Mouse (Mus musculus): ENCODE results near the gene Rps10. TPM values are rescaled to one million over a fixed set of nuclear protein-coding genes. Genes with fewer than 3 reads are reported as not detected.

Gene Rps10
- polyA plus RNA-seq (2012; rRNA removed) (1,128 and 1,708 TPM in 2 replicates), polyA plus RNA-seq (2014; fragmentation: Nextera tagmentation; extraction: Ambion mirVana) (697 and 712 TPM in 2 replicates)

DNA sequence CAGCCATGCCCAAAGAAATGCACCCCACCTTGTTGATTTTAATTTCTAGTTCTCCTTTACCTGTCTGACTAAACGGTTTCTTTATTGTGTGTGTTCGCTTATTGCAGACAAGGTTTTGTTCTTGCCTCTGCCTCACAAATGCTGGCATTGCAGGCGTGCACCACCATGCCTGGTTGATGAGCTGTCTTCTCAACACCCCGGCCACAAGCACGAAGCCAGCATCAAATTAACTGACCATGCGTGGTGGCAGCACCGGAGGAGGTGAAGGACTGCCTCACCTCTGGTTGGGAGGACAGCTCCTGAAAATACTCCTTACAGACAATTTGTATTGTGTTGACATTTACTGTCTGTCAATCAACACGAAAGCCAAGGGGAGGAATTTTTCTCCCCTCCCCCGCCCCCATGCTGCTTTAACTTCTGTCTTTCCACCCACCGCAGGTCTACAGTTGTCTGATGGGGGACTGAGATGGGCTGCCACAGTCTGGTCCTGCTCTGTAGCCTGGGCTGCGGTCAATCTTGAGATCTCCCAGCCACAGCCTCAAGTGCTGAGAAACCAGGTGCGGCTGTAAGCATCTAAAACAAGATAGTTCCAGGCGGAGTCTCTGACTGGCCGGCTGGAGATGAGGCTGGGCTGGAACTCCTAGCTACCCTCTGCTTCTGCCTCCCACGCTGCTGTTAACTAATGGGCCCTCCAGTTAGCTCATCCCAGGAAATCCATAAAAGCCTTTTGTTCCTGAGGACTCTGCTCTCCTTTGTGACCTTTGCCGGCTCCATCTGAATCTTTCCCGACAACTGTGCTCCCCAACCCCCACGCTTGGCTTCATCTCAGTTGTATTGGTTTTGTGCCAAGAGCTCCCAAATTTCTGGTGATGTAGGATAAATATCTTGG is at the start of gene Rps10:
TSS of gene Rps10 (minus strand) at position 538 of the 889 bp plus-strand sequence.
- Histone ChIP-seq H3K9me3 (ENCODE audit: control insufficient read depth, low read length) (no peaks in the 10 kb centered on the region), H3K36me3 (replicated peaks; ENCODE audit: control insufficient read depth, insufficient read depth, low read depth) (peaks cover 25% of the 10 kb centered on the region), H3K27me3 (ENCODE audit: control insufficient read depth, insufficient read depth, low read length) (no peaks in the 10 kb centered on the region), H3K9ac (replicated peaks) (peak within 1 kb of the TSS; percentile 4; the same call in 1 of the 2 replicates), H3K27ac (peak within 1 kb of the TSS; percentile 15; the same call in 1 of the 2 replicates), H3K4me1 (replicated peaks; ENCODE audit: control insufficient read depth in 2 of 2, insufficient read depth in 2 of 2, low read length in 1 of 2) (peaks cover 6 to 19% of the 10 kb centered on the region in 2 experiments), H3K4me2 (ENCODE audit: low read depth) (peak within 1 kb of the TSS; percentile 66), H3K4me3 (ENCODE audit: insufficient read depth in 1 of 2, low read depth in 2 of 2, low read length in 2 of 2) (peak within 1 kb of the TSS; percentile 65 to 81)
- TF ChIP-seq EP300 (IDR thresholded peaks at IDR 0.05; ENCODE audit: low read depth), result no peak
- no peak for TF ChIP-seq CTCF (IDR thresholded peaks at IDR 0.05; ENCODE audit: low read depth)
- ATAC-seq (ENCODE audit: insufficient read depth) (no peak), DNase-seq (ENCODE audit: low read depth in 3 of 3, low spot score in 3 of 3) (no peak)
- 44% methylated on average over 18 of the region's 18 CpGs for WGBS (ENCODE audit: insufficient replicate concordance)

DNA sequence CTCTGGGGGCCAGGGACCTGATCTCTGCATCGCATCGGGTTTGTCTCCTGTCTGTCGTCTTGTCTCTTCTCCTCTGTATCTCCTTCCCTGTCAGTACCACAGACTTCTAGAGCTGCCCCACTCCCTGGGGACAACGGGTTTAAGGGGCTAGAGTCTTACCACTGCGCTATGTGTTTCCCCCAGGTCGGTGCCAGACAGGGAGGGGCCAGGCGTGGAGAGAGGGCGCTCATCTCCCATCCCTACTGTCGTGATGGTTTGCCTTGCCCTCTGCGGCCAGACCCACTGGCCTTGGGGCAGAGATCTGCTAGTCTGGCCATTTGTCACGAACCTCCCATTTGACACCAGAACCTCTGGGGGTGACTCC is 49.1 kb upstream of the Rps10 start:
- Histone ChIP-seq H3K4me3 (ENCODE audit: insufficient read depth in 1 of 2, low read depth in 2 of 2, low read length in 2 of 2) (no peak overlapping the region), H3K36me3 (replicated peaks; ENCODE audit: control insufficient read depth, insufficient read depth, low read depth) (no peaks in the 10 kb centered on the region), H3K27me3 (ENCODE audit: control insufficient read depth, insufficient read depth, low read length) (peaks cover 43% of the 10 kb centered on the region), H3K4me2 (ENCODE audit: low read depth) (no peak overlapping the region), H3K9me3 (ENCODE audit: control insufficient read depth, low read length) (no peaks in the 10 kb centered on the region), H3K9ac (replicated peaks) (no peak overlapping the region), H3K27ac (no peak overlapping the region), H3K4me1 (replicated peaks; ENCODE audit: control insufficient read depth in 2 of 2, insufficient read depth in 2 of 2, low read length in 1 of 2) (no peaks in the 10 kb centered on the region)
- 4% methylated on average over 11 of the region's 11 CpGs for WGBS (ENCODE audit: insufficient replicate concordance)
- ATAC-seq (ENCODE audit: insufficient read depth) (no peak), DNase-seq (ENCODE audit: low read depth in 3 of 3, low spot score in 3 of 3) (no peak)
- TF ChIP-seq EP300 (IDR thresholded peaks at IDR 0.05; ENCODE audit: low read depth) (no peak), CTCF (IDR thresholded peaks at IDR 0.05; ENCODE audit: low read depth) (no peak)

DNA sequence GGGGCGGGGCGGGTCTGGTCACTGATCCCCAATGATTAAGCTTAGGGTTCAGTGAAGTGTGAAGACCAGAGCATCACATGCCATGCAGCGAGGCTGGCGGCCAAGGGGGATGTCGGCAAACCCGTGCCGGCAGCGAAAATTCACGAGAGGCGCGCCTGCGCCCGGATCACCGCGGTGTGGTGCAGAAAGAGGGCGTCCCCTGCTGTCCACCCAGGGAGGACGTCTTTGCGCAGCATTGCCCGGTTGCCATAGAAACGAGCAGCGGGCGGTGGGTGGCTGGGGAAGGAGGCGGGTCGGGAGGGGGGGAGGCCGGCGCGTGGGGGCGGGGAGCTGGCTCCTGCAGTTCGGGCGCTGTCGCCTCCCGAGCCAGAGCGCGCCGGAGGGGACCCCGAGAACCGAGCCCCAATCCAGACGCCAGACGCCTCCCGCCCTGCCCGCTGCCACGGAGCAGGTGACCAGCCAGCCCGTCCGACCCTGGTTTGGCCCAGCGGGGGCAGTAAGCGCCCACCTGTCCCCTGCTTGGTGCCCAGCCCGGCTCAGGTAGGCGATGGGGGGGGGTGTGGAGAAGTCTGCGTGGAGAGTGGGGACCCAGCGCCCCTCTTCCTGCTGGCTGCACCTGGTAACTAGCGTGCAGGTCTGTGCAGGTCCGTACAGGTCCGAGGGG is 48.5 kb upstream of the Rps10 start:
- no peak overlapping the region for H3K27ac ChIP-seq
- no peaks in the 10 kb centered on the region for H3K9me3 ChIP-seq (ENCODE audit: control insufficient read depth, low read length)
- no peak overlapping the region for H3K4me3 ChIP-seq (ENCODE audit: insufficient read depth in 1 of 2, low read depth in 2 of 2, low read length in 2 of 2)
- H3K36me3 ChIP-seq (replicated peaks; ENCODE audit: control insufficient read depth, insufficient read depth, low read depth), result no peaks in the 10 kb centered on the region
- H3K4me1 ChIP-seq (replicated peaks; ENCODE audit: control insufficient read depth in 2 of 2, insufficient read depth in 2 of 2, low read length in 1 of 2), result no peaks in the 10 kb centered on the region
- WGBS (ENCODE audit: insufficient replicate concordance), result 2% methylated on average over 48 of the region's 53 CpGs
- H3K27me3 ChIP-seq (ENCODE audit: control insufficient read depth, insufficient read depth, low read length), result peaks cover 43% of the 10 kb centered on the region
- H3K9ac ChIP-seq (replicated peaks), result no peak overlapping the region
- DNase-seq (ENCODE audit: low read depth in 3 of 3, low spot score in 3 of 3) (no peak), ATAC-seq (ENCODE audit: insufficient read depth) (no peak)
- TF ChIP-seq CTCF (IDR thresholded peaks at IDR 0.05; ENCODE audit: low read depth) (peak; percentile 53), EP300 (IDR thresholded peaks at IDR 0.05; ENCODE audit: low read depth) (no peak)
- H3K4me2 ChIP-seq (ENCODE audit: low read depth), result peak overlapping the region; percentile 37

GRCm38 (mm10) chr17:27678924-27679813 is 42.7 kb upstream of the Rps10 start:
- H3K9ac ChIP-seq (replicated peaks), result no peak overlapping the region
- H3K4me2 ChIP-seq (ENCODE audit: low read depth), result no peak overlapping the region
- no peak for TF ChIP-seq EP300 (IDR thresholded peaks at IDR 0.05; ENCODE audit: low read depth)
- TF ChIP-seq CTCF (IDR thresholded peaks at IDR 0.05; ENCODE audit: low read depth), result no peak
- H3K27me3 ChIP-seq (ENCODE audit: control insufficient read depth, insufficient read depth, low read length), result peaks cover 6% of the 10 kb centered on the region
- ATAC-seq (ENCODE audit: insufficient read depth), result no peak
- 47% methylated on average over 11 of the region's 11 CpGs for WGBS (ENCODE audit: insufficient replicate concordance)
- no peak for DNase-seq (ENCODE audit: low read depth in 3 of 3, low spot score in 3 of 3)
- no peaks in the 10 kb centered on the region for H3K36me3 ChIP-seq (replicated peaks; ENCODE audit: control insufficient read depth, insufficient read depth, low read depth)
- no peak overlapping the region for H3K27ac ChIP-seq
- H3K4me1 ChIP-seq (replicated peaks; ENCODE audit: control insufficient read depth in 2 of 2, insufficient read depth in 2 of 2, low read length in 1 of 2), result no peaks in the 10 kb centered on the region
- no peak overlapping the region for H3K4me3 ChIP-seq (ENCODE audit: insufficient read depth in 1 of 2, low read depth in 2 of 2, low read length in 2 of 2)
- H3K9me3 ChIP-seq (ENCODE audit: control insufficient read depth, low read length), result no peaks in the 10 kb centered on the region

All from liver, embryonic 14.5 days (tissue).